Mouse (Mus musculus): Measurements from ENCODE around the gene Sbf1. TPM values are rescaled to one million over a fixed set of nuclear protein-coding genes. Genes with fewer than 3 reads are reported as not detected.

Sbf1 gene
- polyA plus RNA-seq, 1 experiment: 143 TPM

GRCm38 (mm10) chr15:89334271-89334670, 19.2 kb upstream of the Sbf1 start, which contains the start of gene Miox:
TSS of gene Miox (plus strand) at chr15:89334398.
- Histone ChIP-seq H3K27me3 (ENCODE audit: control insufficient read depth, insufficient read depth, insufficient read length) (peaks cover 23% of the 10 kb centered on the region), H3K79me3 (ENCODE audit: low read depth) (no peaks in the 10 kb centered on the region), H3ac (ENCODE audit: control insufficient read depth, insufficient read length, low read depth) (no peak within 1 kb of the TSS), H3K4me3 (ENCODE audit: insufficient read depth, poor library complexity, severe bottlenecking) (no peak within 1 kb of the TSS), H3K79me2 (ENCODE audit: control insufficient read depth, insufficient read depth) (no peaks in the 10 kb centered on the region), H3K36me3 (ENCODE audit: control insufficient read depth, insufficient read depth) (no peaks in the 10 kb centered on the region)
- TF ChIP-seq MAX (IDR thresholded peaks at IDR 0.05) (no peak), CEBPB (IDR thresholded peaks at IDR 0.05; ENCODE audit: low read depth) (no peak), MYOD1 (IDR thresholded peaks at IDR 0.05; ENCODE audit: control insufficient read depth, insufficient read length, low read depth) (no peak), MYOG (IDR thresholded peaks at IDR 0.05; ENCODE audit: control insufficient read depth, extremely low read depth, insufficient read length) (no peak), CTCF (IDR thresholded peaks at IDR 0.05; ENCODE audit: control insufficient read depth, insufficient read depth, insufficient read length) (no peak), USF1 (IDR thresholded peaks at IDR 0.05; ENCODE audit: low read depth) (no peak), FOSL1 (IDR thresholded peaks at IDR 0.05; ENCODE audit: insufficient read depth, low read length, poor library complexity, severe bottlenecking) (no peak)

GRCm38 (mm10) chr15:89326441-89326840, 11.3 kb upstream of the Sbf1 start:
- TF ChIP-seq USF1 (IDR thresholded peaks at IDR 0.05; ENCODE audit: low read depth) (no peak), CEBPB (IDR thresholded peaks at IDR 0.05; ENCODE audit: low read depth) (no peak), MYOG (IDR thresholded peaks at IDR 0.05; ENCODE audit: control insufficient read depth, extremely low read depth, insufficient read length) (no peak), MAX (IDR thresholded peaks at IDR 0.05) (no peak), CTCF (IDR thresholded peaks at IDR 0.05; ENCODE audit: control insufficient read depth, insufficient read depth, insufficient read length) (no peak), FOSL1 (IDR thresholded peaks at IDR 0.05; ENCODE audit: insufficient read depth, low read length, poor library complexity, severe bottlenecking) (no peak), MYOD1 (IDR thresholded peaks at IDR 0.05; ENCODE audit: control insufficient read depth, insufficient read length, low read depth) (no peak)
- peaks cover 9% of the 10 kb centered on the region for H3K27me3 ChIP-seq (ENCODE audit: control insufficient read depth, insufficient read depth, insufficient read length)
- H3K79me3 ChIP-seq (ENCODE audit: low read depth): no peaks in the 10 kb centered on the region
- no peak overlapping the region for H3K4me3 ChIP-seq (ENCODE audit: insufficient read depth, poor library complexity, severe bottlenecking)
- H3ac ChIP-seq (ENCODE audit: control insufficient read depth, insufficient read length, low read depth): no peak overlapping the region
- no peaks in the 10 kb centered on the region for H3K36me3 ChIP-seq (ENCODE audit: control insufficient read depth, insufficient read depth)
- no peaks in the 10 kb centered on the region for H3K79me2 ChIP-seq (ENCODE audit: control insufficient read depth, insufficient read depth)

GRCm38 (mm10) chr15:89323656-89324055, 8.5 kb upstream of the Sbf1 start:
- Histone ChIP-seq H3K79me3 (ENCODE audit: low read depth) (no peaks in the 10 kb centered on the region), H3ac (ENCODE audit: control insufficient read depth, insufficient read length, low read depth) (no peak overlapping the region), H3K79me2 (ENCODE audit: control insufficient read depth, insufficient read depth) (no peaks in the 10 kb centered on the region), H3K36me3 (ENCODE audit: control insufficient read depth, insufficient read depth) (no peaks in the 10 kb centered on the region), H3K4me3 (ENCODE audit: insufficient read depth, poor library complexity, severe bottlenecking) (no peak overlapping the region), H3K27me3 (ENCODE audit: control insufficient read depth, insufficient read depth, insufficient read length) (peaks cover 9% of the 10 kb centered on the region)
- TF ChIP-seq CEBPB (IDR thresholded peaks at IDR 0.05; ENCODE audit: low read depth): no peak
- TF ChIP-seq MYOD1 (IDR thresholded peaks at IDR 0.05; ENCODE audit: control insufficient read depth, insufficient read length, low read depth): no peak
- TF ChIP-seq FOSL1 (IDR thresholded peaks at IDR 0.05; ENCODE audit: insufficient read depth, low read length, poor library complexity, severe bottlenecking): no peak
- TF ChIP-seq USF1 (IDR thresholded peaks at IDR 0.05; ENCODE audit: low read depth): no peak
- no peak for TF ChIP-seq CTCF (IDR thresholded peaks at IDR 0.05; ENCODE audit: control insufficient read depth, insufficient read depth, insufficient read length)
- no peak for TF ChIP-seq MYOG (IDR thresholded peaks at IDR 0.05; ENCODE audit: control insufficient read depth, extremely low read depth, insufficient read length)
- TF ChIP-seq MAX (IDR thresholded peaks at IDR 0.05): no peak

- no peak within 1 kb of the TSS for H3K4me3 ChIP-seq (ENCODE audit: insufficient read depth, poor library complexity, severe bottlenecking)
- H3K79me2 ChIP-seq (ENCODE audit: control insufficient read depth, insufficient read depth): no peaks in the 10 kb centered on the region
- TF ChIP-seq FOSL1 (IDR thresholded peaks at IDR 0.05; ENCODE audit: insufficient read depth, low read length, poor library complexity, severe bottlenecking): no peak
- no peaks in the 10 kb centered on the region for H3K36me3 ChIP-seq (ENCODE audit: control insufficient read depth, insufficient read depth)
- peaks cover 9% of the 10 kb centered on the region for H3K27me3 ChIP-seq (ENCODE audit: control insufficient read depth, insufficient read depth, insufficient read length)
- no peak within 1 kb of the TSS for H3ac ChIP-seq (ENCODE audit: control insufficient read depth, insufficient read length, low read depth)
- H3K79me3 ChIP-seq (ENCODE audit: low read depth): no peaks in the 10 kb centered on the region
These were observed 7.8 kb upstream of the Sbf1 start, which contains the start of gene Adm2 for GRCm38 (mm10) chr15:89322670-89323522. TSS of gene Adm2 (plus strand) at chr15:89322720.

GRCm38 (mm10) chr15:89321264-89321663, 6.2 kb upstream of the Sbf1 start:
- Histone ChIP-seq H3K79me2 (ENCODE audit: control insufficient read depth, insufficient read depth) (no peaks in the 10 kb centered on the region), H3K4me3 (ENCODE audit: insufficient read depth, poor library complexity, severe bottlenecking) (no peak overlapping the region)
- TF ChIP-seq MYOD1 (IDR thresholded peaks at IDR 0.05; ENCODE audit: control insufficient read depth, insufficient read length, low read depth) (no peak), MYOG (IDR thresholded peaks at IDR 0.05; ENCODE audit: control insufficient read depth, extremely low read depth, insufficient read length) (no peak), FOSL1 (IDR thresholded peaks at IDR 0.05; ENCODE audit: insufficient read depth, low read length, poor library complexity, severe bottlenecking) (no peak), MAX (IDR thresholded peaks at IDR 0.05) (no peak), CTCF (IDR thresholded peaks at IDR 0.05; ENCODE audit: control insufficient read depth, insufficient read depth, insufficient read length) (no peak), CEBPB (IDR thresholded peaks at IDR 0.05; ENCODE audit: low read depth) (no peak), USF1 (IDR thresholded peaks at IDR 0.05; ENCODE audit: low read depth) (no peak)

More at GRCm38 (mm10) chr15:89321264-89321663, 6.2 kb upstream of the Sbf1 start:
- peaks cover 9% of the 10 kb centered on the region for H3K27me3 ChIP-seq (ENCODE audit: control insufficient read depth, insufficient read depth, insufficient read length)
- H3ac ChIP-seq (ENCODE audit: control insufficient read depth, insufficient read length, low read depth): no peak overlapping the region
- H3K36me3 ChIP-seq (ENCODE audit: control insufficient read depth, insufficient read depth): no peaks in the 10 kb centered on the region
- no peaks in the 10 kb centered on the region for H3K79me3 ChIP-seq (ENCODE audit: low read depth)

All from C2C12 (cell line).